Mouse (Mus musculus) kidney, adult 9 months (tissue): ENCODE data around the gene Cebpe.
A peak's percentile ranks its signal among the peaks of the same experiment; 100 is the strongest.

ENCODE experiments used
- DNase-seq: peaks from one replicate; pipeline ENCODE4 v3.0.0; 2022

The Cebpe gene

DNA sequence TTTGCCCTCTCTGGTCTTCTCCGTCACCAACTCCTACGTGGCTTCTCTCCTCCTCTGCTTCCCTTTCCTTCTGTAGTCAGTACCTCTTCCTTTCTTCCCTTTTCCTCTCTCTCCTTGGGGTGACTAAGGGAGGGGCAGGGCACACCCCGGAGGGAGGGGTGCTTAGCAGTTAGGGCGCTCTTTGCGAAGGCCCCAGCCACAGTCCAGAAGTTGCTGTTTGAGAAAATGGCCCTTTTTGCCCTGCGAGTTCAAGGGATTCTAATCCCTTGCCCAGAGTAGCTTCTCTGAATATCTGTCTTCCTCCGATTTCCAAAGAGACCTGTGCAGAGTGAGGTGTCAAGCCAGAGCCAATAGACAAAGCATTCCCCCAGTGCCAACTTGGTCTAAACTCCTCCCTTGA, at the start of gene Cebpe:
Cebpe (minus strand) TSS at position 101 of the 400 bp plus-strand sequence.
- DNase-seq, result no peak

DNA sequence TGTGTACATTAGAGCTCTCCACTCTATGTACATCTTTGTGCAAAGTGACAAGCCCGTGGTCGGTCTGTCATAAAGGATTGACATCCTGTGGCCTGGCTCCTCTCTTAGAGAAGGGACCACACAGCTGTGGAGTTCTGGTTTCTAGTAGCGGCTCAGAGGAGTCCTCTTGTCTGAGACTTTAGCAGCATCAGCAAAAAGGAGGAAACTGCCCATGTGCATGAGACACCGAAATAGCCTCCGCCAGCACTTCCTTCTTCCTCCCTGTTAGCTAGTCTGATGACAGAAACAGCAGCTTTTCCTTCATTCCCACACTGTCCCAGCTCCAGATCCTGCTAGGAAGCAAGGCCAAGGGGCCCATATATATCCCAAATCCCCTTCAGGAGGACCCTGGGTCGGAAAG, 44.4 kb upstream of the Cebpe start:
- peak; percentile 36 for DNase-seq

DNA sequence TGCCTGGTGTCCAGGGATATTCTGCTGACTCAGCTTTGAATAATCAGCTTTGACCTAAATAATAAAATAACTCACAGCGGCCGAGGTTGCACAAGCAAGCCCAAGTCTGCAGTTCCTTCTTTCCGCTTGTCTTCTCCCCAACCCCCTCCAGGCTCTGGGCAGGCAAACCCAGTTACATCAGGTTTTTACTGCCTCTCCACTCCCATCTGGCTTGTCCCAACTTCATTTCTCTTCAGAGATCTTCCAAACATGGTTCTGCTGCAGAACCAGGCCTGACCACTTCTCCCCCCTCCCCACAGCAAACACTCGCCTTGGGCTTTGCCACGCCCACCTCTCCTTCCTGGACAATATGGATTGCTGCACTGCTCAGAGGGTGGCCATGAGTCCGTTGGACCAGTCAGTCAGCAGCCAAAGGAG, 42.6 kb upstream of the Cebpe start:
- peak; percentile 64 for DNase-seq

DNA sequence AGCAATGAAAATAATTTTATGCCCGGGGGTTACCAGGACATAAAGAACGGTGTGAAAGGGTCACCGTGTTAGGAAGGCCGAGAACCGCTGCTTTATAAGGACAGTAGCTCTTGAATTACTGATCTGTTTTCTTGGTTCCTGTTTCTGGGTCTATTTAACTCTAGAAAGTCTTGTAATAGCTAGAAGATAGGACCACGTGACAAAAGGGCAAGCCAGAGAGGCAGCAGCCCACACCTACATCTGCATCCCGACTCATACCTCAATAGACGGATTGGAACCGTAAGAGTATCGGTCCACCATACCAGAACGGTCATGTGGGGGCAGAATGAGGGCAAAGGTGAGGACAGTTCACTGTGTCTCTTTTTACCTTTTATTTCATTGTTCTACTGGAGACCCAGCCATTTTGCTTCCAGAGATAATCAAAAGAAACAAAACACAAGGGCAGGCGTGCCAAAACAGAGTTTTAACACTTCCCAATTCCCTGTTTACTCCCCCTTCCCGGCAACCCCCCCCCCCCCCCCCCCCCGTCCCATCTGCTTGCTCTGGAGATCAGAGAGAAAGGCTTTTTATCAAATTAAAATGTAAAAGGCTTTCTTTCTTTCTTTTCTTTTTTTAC, 42.1 kb upstream of the Cebpe start:
- DNase-seq, result no peak

DNA sequence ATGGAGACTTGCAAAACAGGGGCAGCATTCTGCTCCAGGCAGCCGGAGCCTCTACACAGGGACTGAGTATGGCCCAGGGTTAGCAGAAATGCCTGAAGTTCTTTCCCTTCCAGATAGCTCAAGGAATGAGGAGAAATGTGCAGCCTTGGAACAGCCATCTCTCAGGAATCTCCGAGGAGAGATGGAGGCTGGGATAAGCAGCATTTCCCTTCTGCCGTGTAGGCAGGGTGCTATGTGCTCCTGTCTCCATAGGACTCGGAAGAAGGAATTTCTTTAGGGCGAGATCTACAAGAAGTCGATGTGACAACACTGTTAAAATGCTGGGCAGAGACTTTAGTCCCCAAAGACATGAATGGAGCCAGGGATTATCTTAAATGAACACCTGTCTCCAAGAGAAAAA, 41.0 kb upstream of the Cebpe start:
- DNase-seq, result no peak

DNA sequence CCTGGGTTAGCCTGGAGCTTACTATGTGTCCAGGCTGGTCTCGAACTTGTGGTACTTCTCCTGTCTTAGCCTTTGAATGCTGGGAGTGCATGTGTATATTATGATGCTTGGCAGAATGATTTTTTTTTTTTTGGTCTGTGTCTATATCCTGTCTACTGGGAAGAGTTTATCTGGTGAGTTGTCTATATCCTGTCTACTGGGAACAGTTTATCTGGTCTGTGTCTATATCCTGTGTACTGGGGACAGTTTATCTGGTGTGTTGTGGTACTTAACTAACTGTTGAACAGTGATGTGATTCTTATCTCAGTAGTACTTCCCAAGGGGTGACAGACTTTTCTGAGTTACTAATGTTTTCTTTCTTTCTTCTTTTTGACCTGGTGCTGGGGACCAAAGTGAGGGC, 39.8 kb upstream of the Cebpe start:
- DNase-seq, result no peak

DNA sequence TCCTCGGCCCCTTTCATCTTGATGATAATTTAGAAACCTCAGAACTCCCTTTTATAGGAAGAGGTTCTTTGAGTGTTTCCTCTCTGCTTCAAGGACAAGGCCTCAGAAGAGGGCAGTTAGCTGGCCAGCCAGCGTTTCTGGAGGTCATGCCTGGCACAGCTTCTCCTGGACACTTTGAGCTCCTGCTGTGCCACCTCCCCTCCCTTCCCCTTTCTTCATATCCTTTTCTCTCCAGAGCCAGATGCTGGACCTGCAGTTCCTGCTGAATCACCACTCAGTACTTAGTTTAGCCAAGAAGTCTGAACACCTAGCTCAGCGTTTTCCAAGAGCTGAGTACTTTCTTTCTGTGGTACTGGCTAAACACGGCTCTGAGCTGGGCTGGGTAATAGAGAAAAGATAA, 37.3 kb upstream of the Cebpe start:
- DNase-seq, result peak; percentile 62

DNA sequence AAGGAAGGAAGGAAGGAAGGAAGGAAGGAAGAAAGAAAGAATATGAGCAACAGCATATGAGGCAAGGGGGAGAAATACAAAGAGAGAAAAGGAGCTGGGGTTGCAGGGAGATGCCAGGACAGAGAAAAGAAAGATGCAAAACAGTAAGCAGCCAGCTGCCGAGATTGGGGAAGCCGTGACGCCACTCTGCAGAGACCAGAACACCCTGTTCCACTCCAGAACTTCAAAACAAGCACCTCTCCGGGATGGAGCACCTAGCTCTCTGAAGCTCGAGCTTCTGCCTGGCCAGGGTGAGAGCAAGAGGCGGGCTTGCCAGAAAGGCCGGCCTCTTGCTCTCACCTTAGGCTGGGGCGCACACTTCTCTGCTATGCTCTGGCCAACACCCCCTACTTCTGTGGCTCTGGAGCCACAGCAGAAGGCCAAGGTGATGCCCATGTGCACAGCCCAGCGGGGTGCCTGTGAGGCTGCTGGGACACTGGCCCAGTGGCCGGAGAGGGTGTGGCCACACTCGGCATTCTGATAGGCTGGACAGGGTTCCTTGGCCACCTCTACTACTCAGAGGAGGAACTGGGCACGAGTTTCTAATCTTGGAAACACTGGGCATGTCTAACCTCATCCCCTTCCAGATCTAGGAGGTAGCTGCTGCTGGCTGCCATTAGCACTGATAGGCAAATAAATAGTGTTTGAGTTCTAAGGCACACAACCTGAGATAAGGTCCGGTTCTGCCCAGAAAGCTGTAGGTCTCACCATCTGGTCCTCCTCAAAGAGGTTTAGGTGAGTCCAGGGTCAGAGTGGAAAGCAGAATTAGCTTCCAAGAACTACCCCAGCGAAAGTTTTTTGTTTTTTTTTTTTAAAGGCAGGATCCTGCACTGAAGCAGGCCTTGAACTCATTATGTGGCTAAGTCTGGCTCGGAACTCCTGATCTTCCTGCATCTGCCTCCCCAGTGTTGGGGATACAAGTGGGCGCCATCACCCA, 36.3 kb upstream of the Cebpe start:
- peak; percentile 40 for DNase-seq

DNA sequence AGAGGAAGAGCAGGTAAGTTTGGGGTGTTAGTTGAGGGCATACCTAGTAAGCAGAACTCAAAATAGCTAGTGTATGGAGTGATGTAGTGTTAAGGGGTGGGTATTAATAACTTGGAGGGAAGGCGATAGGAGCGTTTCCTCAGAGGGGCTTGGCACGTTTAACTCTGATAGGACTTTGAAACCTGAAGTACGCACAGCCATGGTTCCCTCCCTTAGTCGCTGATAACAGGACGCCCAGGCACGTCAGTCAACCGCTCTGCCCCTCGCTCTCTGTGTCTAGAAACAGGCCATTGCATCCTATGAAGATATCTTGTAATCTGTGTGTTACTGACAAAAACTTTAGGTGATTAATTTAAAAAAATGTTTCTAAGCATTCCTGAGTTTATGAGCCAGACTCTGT, 34.1 kb upstream of the Cebpe start:
- no peak for DNase-seq

DNA sequence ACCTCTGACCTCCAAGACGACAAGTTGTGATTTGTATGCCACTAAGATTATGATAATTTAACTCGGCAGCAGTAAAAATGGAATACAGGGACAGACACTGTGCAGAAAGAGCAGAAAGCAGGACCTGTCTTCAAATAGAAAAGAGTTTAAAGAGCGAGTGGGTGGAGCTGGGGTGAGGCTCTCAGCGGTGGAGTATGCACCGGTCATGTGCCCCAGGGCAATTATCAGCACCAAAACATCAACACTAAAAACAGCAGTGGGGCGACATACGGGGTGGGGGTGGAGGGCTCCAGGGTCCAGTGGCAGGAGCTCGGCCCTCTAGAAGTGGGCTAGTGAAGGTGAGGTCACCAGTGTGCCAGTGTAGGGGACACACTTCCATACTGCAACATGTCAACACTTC, 32.5 kb upstream of the Cebpe start:
- DNase-seq, result peak; percentile 31

DNA sequence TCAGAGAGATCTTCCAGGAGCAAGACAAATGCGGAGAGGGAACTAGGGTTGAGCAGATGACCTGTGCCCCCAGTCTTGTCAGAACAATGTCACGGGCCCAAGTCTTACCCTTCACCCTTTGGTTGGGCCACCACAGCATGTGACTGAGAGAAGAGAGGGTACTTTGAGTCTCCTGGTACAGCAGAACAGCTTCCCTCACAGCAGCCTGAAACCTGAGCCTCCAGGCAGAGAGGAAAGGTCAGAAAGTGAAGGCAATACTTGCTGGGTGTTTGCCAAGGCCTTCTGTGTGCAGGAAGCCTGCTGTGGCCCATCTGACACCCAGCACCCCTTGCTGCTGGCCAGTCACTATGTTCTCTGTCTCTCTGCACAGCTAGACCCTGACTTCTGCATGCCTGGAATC, 30.4 kb upstream of the Cebpe start:
- peak; percentile 89 for DNase-seq

DNA sequence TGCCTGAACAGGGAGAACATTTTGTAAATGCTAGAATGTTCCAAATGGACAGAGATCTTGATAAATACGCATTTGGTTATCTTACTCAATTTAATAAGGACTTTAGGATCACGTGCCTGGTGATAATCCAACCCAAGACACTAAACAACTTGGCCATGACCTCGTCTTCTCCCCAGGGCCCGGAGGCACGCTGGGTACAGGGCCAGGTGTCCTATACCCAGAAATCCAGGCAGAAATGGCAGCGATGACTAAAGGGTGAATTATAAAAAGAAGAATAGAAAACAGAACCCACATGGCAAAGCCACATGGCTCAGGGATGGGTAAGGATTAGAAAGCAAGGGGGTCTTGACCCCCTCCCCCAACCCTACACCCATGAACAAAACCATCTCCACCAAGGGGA, 29.7 kb upstream of the Cebpe start:
- no peak for DNase-seq

DNA sequence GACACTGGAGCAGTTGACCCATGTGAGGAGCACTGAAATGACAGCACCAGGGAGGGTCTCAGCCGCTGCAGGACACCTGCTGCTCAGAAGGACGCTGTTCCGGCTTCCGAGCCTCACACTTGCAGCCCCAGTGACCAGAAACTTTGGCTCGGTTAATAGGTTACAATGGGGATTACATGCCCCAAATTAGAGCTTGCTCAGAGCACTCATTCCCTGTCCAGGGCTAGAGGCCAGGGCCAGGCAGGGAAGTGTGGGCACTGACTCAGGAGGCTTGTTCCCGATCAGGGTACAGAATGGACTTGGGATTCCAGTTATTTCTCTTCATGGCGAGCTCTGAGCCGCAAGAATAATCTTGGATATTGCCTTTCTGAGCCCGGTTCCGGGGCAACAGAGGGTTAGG, 25.7 kb upstream of the Cebpe start:
- DNase-seq, result peak; percentile 55

DNA sequence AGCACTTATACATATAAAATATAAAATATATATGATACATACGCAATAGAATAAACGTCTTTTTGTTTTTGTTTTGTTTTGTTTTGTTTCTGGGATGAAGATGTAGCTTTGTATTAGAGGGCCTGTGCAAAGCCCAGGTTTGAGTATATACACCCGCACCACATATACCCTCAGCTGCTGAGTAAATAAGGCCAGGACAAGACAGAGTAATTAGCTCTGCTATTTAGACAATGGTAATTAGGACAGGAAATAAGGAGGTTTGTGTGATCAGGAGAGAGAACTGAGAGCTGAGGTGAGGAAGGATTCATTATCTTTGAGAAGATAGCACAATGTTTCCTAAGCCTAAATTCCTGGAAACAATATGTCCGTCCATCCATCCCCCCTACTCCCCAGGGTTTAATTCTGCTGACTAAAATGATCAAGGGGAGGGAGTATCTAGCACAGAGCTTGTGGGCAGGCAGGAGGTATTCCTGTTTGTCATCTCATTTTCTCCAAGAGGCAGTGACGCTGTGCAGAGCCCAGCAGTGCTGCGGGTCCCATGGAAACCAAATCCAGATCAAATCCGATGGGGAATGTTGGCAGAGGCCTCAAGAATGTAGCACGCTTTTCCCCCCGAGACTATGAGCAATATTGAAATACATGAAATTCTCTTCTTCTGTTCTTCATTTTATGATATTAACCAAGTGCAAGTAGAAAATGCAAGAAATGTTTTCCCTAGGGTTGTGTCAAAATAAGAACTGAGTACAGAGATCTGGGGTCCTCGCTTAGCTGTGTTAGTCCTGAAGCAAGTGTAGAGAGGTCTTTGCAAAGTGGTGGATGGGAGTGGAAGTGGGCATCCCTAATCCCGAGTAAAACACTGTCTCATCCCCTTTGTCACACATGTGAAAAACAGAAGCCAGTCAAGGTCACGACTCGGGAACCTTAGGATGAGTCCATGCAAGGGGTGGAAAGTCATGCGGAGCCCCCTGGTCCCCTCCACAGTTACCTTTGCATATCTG, 24.9 kb upstream of the Cebpe start:
- no peak for DNase-seq

DNA sequence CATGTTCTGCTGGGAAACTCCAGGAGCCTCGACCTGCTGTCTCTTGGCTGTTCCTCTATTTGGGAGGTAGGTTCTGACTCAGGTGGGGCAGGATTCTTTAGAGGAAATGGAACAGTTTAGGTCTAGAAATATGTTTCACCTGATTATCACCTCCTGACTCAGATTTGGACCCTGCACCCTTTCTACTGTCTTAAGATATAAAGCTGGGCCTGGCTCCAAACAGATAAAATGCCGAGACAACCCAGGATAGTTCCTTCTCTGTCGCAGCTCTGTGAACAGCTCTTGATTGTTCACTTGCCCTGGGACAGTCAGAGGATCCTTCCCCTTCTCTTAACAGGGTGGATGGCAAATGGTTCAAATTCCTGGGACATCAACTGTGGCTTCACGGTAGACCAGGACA, 23.2 kb upstream of the Cebpe start:
- no peak for DNase-seq

DNA sequence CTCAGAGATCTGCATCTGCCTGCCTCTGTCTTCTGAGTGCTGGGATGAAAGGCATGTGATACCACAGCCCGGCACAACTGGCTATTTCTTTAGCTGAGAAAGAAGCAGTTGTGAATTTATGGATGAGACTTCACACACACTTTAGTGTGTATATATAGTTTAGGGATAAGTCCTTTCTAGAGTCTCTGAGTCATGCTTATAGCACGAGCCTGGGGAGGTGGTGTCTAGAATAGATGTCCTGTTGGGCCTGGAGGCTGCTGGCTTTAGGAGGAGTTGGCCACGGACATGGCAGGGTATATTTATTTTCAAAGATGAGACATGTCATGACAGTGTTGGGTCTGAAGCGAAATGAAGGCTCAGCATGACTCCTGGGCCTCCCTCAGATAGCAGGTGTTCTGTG, 22.0 kb upstream of the Cebpe start:
- DNase-seq, result no peak

DNA sequence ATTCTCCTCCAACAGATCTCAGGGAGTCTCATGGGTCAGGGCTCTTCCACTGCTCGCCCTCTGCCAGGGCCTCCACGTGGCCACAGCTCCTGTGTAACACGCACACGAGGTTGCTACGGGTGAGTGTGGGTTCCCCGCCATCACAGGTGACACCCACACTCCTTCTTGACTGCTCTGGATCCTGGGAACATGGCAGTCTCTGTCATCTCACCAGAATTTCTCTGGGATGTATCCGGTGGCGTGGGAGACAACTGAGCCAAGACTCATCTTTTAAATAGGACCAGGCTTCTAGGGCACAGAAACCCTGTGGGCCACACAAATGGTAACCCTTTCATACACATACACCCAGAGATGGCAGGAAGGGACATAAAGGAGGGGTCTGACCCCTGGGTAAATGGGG, 20.2 kb upstream of the Cebpe start:
- no peak for DNase-seq

DNA sequence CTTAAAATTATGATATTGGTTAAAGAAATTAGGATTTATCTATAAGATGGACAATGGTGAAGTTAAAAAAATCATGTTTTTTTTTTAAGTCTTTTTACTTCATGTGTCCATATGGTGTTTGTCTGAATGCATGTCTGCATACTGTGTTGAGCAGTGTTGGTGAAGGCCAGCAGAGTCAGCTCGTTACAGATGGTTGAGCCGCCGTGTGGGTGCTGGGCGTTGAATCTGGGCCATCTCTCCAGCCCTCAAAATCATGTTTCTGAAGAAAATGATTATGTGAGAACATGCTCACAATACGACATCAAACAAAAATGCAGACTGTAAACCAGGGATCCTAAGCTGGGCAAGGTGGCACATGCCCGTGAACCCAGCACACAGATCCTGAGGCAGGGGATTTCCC, 18.3 kb upstream of the Cebpe start:
- DNase-seq, result no peak

DNA sequence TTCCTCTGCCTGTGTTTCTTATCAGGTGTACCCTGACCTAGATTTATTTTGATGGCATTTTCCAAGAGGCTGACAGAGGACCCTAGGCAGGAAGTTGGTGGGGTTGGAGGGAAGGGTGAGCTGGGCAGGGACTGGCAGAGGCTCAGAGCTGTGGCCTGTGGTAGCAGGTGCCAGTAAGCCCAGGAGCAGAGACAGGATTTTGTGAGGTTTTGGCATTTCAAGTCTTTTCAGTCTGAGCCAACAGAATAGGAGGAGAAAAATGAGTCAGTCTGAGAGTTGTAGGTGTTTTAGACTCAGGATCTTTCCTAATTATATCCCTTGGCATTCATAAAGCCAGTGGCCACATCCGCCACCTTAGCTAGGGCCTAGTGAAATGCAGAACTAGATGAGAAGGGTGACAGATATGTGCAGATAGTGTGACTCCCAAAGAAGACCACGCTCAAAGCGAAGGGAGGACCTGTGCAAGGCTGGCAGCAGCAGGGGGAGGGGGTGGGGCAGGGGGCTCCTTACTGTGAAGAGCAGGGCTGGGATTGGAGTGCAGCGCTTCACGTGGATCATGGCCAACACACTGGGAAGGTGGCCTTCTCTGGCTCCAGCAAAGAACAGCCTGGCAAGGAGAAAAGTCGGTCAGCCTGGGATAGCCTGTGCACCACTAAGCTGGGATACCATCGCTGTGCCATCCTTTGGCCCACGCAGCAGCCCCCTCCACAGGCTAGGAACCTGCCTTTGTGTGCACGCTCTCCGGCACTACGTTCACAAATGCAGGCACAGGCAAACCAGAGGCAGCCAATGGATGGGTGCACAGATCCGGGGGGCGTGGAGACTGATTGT, 17.1 kb upstream of the Cebpe start:
- no peak for DNase-seq

DNA sequence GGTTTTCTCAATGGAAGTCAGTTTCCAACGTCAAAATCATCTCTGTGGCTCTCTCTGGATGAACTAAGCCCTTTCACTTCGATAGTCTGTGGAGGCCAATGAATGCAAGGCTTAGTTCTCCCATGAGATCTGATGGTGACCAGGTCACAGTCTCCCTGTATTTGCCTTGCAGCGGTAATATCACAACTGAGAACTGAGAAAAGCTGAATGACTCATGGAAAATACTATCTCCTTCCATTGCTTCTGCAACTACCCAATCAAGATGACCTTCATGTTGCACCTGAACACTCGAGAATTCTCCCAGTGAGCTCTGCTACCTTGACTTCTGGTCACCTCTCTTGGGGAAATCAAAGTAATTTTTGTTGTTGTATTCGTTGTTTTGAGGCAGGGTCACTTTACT, 15.6 kb upstream of the Cebpe start:
- no peak for DNase-seq

DNA sequence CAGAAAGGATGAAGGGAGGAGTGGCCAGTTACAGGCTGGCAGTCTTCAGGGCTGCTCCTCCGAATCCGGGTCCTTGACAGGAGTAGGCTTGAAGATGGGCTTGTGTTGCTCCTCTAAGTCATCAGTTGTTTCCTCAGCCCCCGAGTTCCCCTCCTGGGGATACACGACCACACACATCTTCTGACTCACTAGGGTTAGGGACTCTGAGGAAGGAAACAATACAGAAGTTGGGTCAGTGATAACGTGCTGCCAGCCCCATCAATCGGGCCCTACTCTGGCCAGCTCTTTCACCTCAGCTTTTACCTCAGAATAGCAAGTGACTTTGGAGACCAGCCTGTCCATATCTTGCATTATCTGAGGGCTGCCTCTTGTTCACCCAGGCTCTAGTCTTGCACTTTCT, 12.1 kb upstream of the Cebpe start:
- DNase-seq, result no peak

DNA sequence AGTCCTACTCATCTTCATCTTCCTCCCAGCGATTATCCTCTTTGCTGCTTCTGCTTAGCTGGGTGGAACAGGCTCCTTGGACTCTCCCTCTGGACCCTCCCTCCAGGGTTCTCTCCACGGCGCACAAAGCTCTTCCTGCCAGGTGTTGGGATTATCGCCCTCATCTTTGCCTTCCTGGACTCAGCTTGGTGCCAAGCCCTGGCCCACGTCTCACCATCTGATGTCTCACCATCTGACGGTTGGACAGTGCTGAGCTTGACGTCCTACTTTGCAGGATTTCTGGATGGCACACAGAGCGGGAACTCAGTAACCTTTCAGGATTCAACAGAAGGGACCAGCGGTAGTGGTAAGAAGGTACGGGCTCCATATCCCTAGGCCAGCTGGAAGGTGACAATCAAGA, 9.7 kb upstream of the Cebpe start:
- no peak for DNase-seq
